Comparison of ENCODE assay signal across 8 mouse cellular contexts in genomic region chr11:70214191-70214855, GRCm38 (mm10). TPM values are rescaled to one million over a fixed set of nuclear protein-coding genes. Genes with fewer than 3 reads are reported as not detected.
DNase-seq lines count a peak whose midpoint lies in the region; ATAC-seq and TF ChIP-seq lines count a peak whose summit lies in the region.

No protein-coding gene starts in this region.

- H3K9ac ChIP-seq in ES-E14 (ENCODE audit: insufficient read depth, low read depth, low read length, poor library complexity, severe bottlenecking), result peak overlapping the region; percentile 68
- H3K9ac ChIP-seq in embryonic facial prominence, embryonic 15.5 days, result peak overlapping the region; percentile 26; the same call in 1 of the 2 replicates
- H3K9ac ChIP-seq in intestine, embryonic 15.5 days, result peak overlapping the region; percentile 55
- H3K9ac ChIP-seq in liver, embryonic 16.5 days (ENCODE audit: low read depth, low read length), result no peak overlapping the region

- peak overlapping the region; percentile 77 for H3K4me2 ChIP-seq in embryonic facial prominence, embryonic 15.5 days (replicated peaks)
- peak overlapping the region; percentile 80 for H3K4me2 ChIP-seq in intestine, embryonic 15.5 days (replicated peaks)
- peak overlapping the region; percentile 51 for H3K4me2 ChIP-seq in liver, embryonic 16.5 days (ENCODE audit: low read depth, low read length)

- peak; percentile 17; the same call in 1 of the 2 replicates for ATAC-seq in cerebellum, adult (ENCODE audit: insufficient number of reproducible peaks, low FRiP score, low TSS enrichment)
- ATAC-seq in embryonic facial prominence, embryonic 15.5 days (ENCODE audit: insufficient number of reproducible peaks, low FRiP score, low TSS enrichment, low read depth), result no peak
- ATAC-seq in intestine, embryonic 15.5 days, result peak; percentile 48
- ATAC-seq in liver, embryonic 16.5 days (ENCODE audit: low read depth), result peak; percentile 24; the same call in 1 of the 2 replicates

- under 1% methylated on average over 46 of the region's 46 CpGs for WGBS in embryonic facial prominence, embryonic 15.5 days
- 3% methylated on average over 46 of the region's 46 CpGs for WGBS in intestine, embryonic 15.5 days
- 1% methylated on average over 46 of the region's 46 CpGs for WGBS in liver, embryonic 16.5 days (ENCODE audit: insufficient replicate concordance)

- peak overlapping the region; percentile 37 to 63 for H3K4me3 ChIP-seq in ES-E14 (ENCODE audit: insufficient read depth in 1 of 2, low read depth in 1 of 2, low read length in 2 of 2, poor library complexity in 1 of 2, severe bottlenecking in 1 of 2)
- peak overlapping the region; percentile 40 for H3K4me3 ChIP-seq in embryonic facial prominence, embryonic 15.5 days (replicated peaks)
- peak overlapping the region; percentile 34 for H3K4me3 ChIP-seq in intestine, embryonic 15.5 days (replicated peaks)
- H3K4me3 ChIP-seq in liver, embryonic 16.5 days (ENCODE audit: low read depth, low read length), result peak overlapping the region; percentile 36

- H3K27ac ChIP-seq in ES-E14 (ENCODE audit: insufficient read depth, low read depth, low read length, poor library complexity, severe bottlenecking), result no peak overlapping the region
- H3K27ac ChIP-seq in embryonic facial prominence, embryonic 15.5 days (replicated peaks), result no peak overlapping the region
- H3K27ac ChIP-seq in intestine, embryonic 15.5 days, result no peak overlapping the region
- no peak overlapping the region for H3K27ac ChIP-seq in liver, embryonic 16.5 days (ENCODE audit: low read length)

- peaks cover 2 to 23% of the 10 kb centered on the region in 2 experiments; a peak in 2 of 4 replicates for H3K4me1 ChIP-seq in ES-E14 (ENCODE audit: control insufficient read depth in 2 of 2, insufficient read depth in 2 of 2, low read length in 2 of 2, poor library complexity in 1 of 2)
- H3K4me1 ChIP-seq in embryonic facial prominence, embryonic 15.5 days, result peaks cover 32% of the 10 kb centered on the region
- H3K4me1 ChIP-seq in intestine, embryonic 15.5 days (replicated peaks), result peaks cover 31% of the 10 kb centered on the region
- H3K4me1 ChIP-seq in liver, embryonic 16.5 days (ENCODE audit: control insufficient read depth, low read depth, low read length), result peaks cover 8% of the 10 kb centered on the region

- DNase-seq in cerebellum, postnatal 4 days (ENCODE audit: low spot score in 2 of 2), result no peak
- no peak for DNase-seq in ES-E14 (ENCODE audit: low read depth, low spot score)
- DNase-seq in thymus, postnatal 25 days, result no peak
- DNase-seq in right cerebral cortex, postnatal 4 days, result no peak

- in situ Hi-C loops in ES-E14 (cut with MboI; ENCODE audit: low sequenced_read_pairs in 2 of 2, unreplicated experiment in 2 of 2), result loop anchor here in 1 of 2 experiments (10.0 kb wide), 1 partner anchor 280 kb away; the partner anchor contains the start of gene Ybx2

- peaks cover 9% of the 10 kb centered on the region for H3K36me3 ChIP-seq in ES-E14 (ENCODE audit: control insufficient read depth, insufficient read depth, low read length, poor library complexity, severe bottlenecking)
- 0 out of 2 replicates have a peak, but pooled peaks cover 8% of the 10 kb centered on the region for H3K36me3 ChIP-seq in embryonic facial prominence, embryonic 15.5 days
- no peaks in the 10 kb centered on the region for H3K36me3 ChIP-seq in intestine, embryonic 15.5 days
- no peaks in the 10 kb centered on the region for H3K36me3 ChIP-seq in liver, embryonic 16.5 days (ENCODE audit: control insufficient read depth, insufficient read depth)

- peaks cover 58% of the 10 kb centered on the region for H3K27me3 ChIP-seq in embryonic facial prominence, embryonic 15.5 days
- peaks cover 29% of the 10 kb centered on the region for H3K27me3 ChIP-seq in intestine, embryonic 15.5 days (replicated peaks)
- H3K27me3 ChIP-seq in liver, embryonic 16.5 days (ENCODE audit: control insufficient read depth, insufficient read depth, low read depth, low read length), result peaks cover 44% of the 10 kb centered on the region

- no peaks in the 10 kb centered on the region for H3K9me3 ChIP-seq in ES-E14 (ENCODE audit: control insufficient read depth, insufficient read depth, low read depth, low read length)
- no peaks in the 10 kb centered on the region for H3K9me3 ChIP-seq in embryonic facial prominence, embryonic 15.5 days (replicated peaks)
- no peaks in the 10 kb centered on the region for H3K9me3 ChIP-seq in intestine, embryonic 15.5 days
- no peaks in the 10 kb centered on the region for H3K9me3 ChIP-seq in liver, embryonic 16.5 days (replicated peaks; ENCODE audit: control insufficient read depth, low read length)

TF ChIP-seq in ES-E14, 5 proteins besides CTCF, POLR2A, EP300 and RAD21:
- TF ChIP-seq ZNF384 (IDR thresholded peaks at IDR 0.05; ENCODE audit: low read depth, low read length), result no peak
- TF ChIP-seq ZC3H11A (IDR thresholded peaks at IDR 0.05; ENCODE audit: borderline replicate concordance, low read depth, low read length), result no peak
- TF ChIP-seq CHD2 (IDR thresholded peaks at IDR 0.05; ENCODE audit: low read depth, low read length), result no peak
- no peak for TF ChIP-seq HCFC1 (IDR thresholded peaks at IDR 0.05; ENCODE audit: borderline replicate concordance, insufficient read depth, low read length)
- TF ChIP-seq MAFK (IDR thresholded peaks at IDR 0.05; ENCODE audit: insufficient read depth, low read depth, low read length), result no peak
TF ChIP-seq in ES-E14: peak in this region for 0.

RNA-seq across cellular contexts. Expression of gene Slc16a11, which starts 1.8 kb away (rescaled TPM):
- total RNA-seq in ES-E14 (2012; rRNA removed), result 0.98 and 3.0 TPM in 2 replicates
- polyA plus RNA-seq in embryonic facial prominence, embryonic 15.5 days (2015; fragmentation: Nextera tagmentation; extraction: Ambion mirVana), result 6.9 and 11.2 TPM in 2 replicates
- 2.9 and 3.7 TPM in 2 replicates for polyA plus RNA-seq in intestine, embryonic 15.5 days (2015; fragmentation: Nextera tagmentation; extraction: Ambion mirVana)
- polyA plus RNA-seq in liver, embryonic 16.5 days (2015; fragmentation: Nextera tagmentation; extraction: Ambion mirVana), result 1.1 and 1.3 TPM in 2 replicates

RNA-seq across cellular contexts. Expression of gene Slc16a13, which starts 6.5 kb away (rescaled TPM):
- 10.7 and 12.4 TPM in 2 replicates for total RNA-seq in ES-E14 (2012; rRNA removed)
- 10.3 and 13.2 TPM in 2 replicates for polyA plus RNA-seq in embryonic facial prominence, embryonic 15.5 days (2015; fragmentation: Nextera tagmentation; extraction: Ambion mirVana)
- 13.2 and 16.0 TPM in 2 replicates for polyA plus RNA-seq in intestine, embryonic 15.5 days (2015; fragmentation: Nextera tagmentation; extraction: Ambion mirVana)
- polyA plus RNA-seq in liver, embryonic 16.5 days (2015; fragmentation: Nextera tagmentation; extraction: Ambion mirVana), result 2.6 and 4.3 TPM in 2 replicates

RNA-seq across cellular contexts. Expression of gene Bcl6b, which starts 15.3 kb away (rescaled TPM):
- 5.2 and 7.1 TPM in 2 replicates for total RNA-seq in ES-E14 (2012; rRNA removed)
- polyA plus RNA-seq in embryonic facial prominence, embryonic 15.5 days (2015; fragmentation: Nextera tagmentation; extraction: Ambion mirVana), result 11.9 and 12.4 TPM in 2 replicates
- 11.1 and 11.9 TPM in 2 replicates for polyA plus RNA-seq in intestine, embryonic 15.5 days (2015; fragmentation: Nextera tagmentation; extraction: Ambion mirVana)
- polyA plus RNA-seq in liver, embryonic 16.5 days (2015; fragmentation: Nextera tagmentation; extraction: Ambion mirVana), result 2.1 and 2.3 TPM in 2 replicates

RNA-seq across cellular contexts. Expression of gene 0610010K14Rik, which starts 23.4 kb away (rescaled TPM):
- total RNA-seq in ES-E14 (2012; rRNA removed), result 49.9 and 59.4 TPM in 2 replicates
- polyA plus RNA-seq in embryonic facial prominence, embryonic 15.5 days (2015; fragmentation: Nextera tagmentation; extraction: Ambion mirVana), result 157 and 177 TPM in 2 replicates
- 133 and 138 TPM in 2 replicates for polyA plus RNA-seq in intestine, embryonic 15.5 days (2015; fragmentation: Nextera tagmentation; extraction: Ambion mirVana)
- polyA plus RNA-seq in liver, embryonic 16.5 days (2015; fragmentation: Nextera tagmentation; extraction: Ambion mirVana), result 53.9 and 54.5 TPM in 2 replicates

RNA-seq across cellular contexts. Expression of gene Gm21988, which starts 25.3 kb away (rescaled TPM):
- 2.4 and 4.5 TPM in 2 replicates for total RNA-seq in ES-E14 (2012; rRNA removed)
- 9.5 and 12.0 TPM in 2 replicates for polyA plus RNA-seq in embryonic facial prominence, embryonic 15.5 days (2015; fragmentation: Nextera tagmentation; extraction: Ambion mirVana)
- polyA plus RNA-seq in intestine, embryonic 15.5 days (2015; fragmentation: Nextera tagmentation; extraction: Ambion mirVana), result 8.8 and 10.6 TPM in 2 replicates
- 3.4 and 4.3 TPM in 2 replicates for polyA plus RNA-seq in liver, embryonic 16.5 days (2015; fragmentation: Nextera tagmentation; extraction: Ambion mirVana)
